Mouse (Mus musculus) lung, postnatal 14 days (tissue): ENCODE measurements around the gene Mepce.
A peak's percentile ranks its signal among the peaks of the same experiment; 100 is the strongest.
"Not testable (repeated sequence)": the region's sequence is repeated elsewhere in the genome, so short reads cannot be mapped to it uniquely, and the experiment has no call there.

ENCODE experiments used
- DNase-seq: peaks from one replicate; pipeline ENCODE4 v3.0.0; 2021

Mepce gene

DNA sequence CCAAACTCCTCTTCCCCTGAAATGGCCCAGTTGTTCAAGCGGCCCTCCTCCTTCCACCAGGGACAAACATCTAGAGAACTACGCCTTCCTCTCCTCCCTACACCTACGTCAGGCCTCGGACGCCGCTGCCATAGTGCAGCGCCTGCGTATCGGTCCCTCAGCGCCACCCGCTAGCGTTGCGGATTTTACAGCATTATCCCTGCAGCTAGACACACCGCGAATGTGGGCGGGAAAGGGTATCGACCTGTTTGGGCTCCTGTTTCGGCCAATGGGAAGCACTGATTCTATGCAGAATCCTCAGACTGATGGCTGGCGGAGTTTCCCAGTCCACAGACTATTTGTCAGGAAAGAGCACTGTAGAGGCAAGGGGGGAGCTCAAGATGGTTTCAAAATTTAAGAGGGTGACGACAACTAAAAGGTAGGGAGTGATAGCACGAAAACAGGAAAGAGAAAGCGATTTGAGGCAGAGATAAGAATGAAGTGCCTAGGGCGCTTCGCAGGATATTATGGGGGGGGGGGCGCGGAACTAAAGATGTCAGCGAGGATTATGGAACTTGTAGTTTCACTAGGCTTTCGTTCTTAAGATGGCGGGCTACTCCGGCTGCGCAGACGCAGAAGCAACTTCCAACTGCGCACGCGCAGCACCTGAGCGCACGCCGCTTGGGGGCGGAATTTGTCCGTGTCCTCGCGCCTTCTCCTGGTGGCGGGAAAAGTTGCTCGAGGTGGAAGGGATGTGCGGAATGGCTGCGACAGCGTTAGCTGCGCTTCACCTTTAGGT, at the start of gene Mepce, which contains the start of gene Zcwpw1:
TSS of gene Mepce (minus strand) at position 505 of the 778 bp plus-strand sequence.
TSS of gene Zcwpw1 (plus strand) at position 648 of the 778 bp plus-strand sequence.
- DNase-seq = peak; percentile 96

DNA sequence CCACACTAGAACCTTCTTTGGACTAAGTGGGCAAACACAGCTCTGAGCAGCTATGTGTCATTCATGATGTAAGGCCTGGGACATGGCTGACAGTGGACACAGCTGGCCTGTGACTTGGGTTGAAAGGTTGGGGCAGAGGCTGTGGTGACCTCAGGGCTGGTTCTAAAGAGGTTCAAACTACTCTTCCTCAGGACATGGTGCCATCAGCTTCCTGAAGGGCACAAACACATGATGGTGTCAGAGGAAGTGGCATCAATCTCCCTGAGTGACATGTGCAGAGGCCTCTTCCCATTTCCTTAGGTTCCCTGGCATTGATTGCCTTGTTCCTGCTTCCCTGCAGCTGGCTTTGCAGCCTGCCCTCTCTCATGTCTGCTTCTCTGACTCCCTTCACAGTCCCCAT, 49.7 kb upstream of the Mepce start:
- not testable (repeated sequence) for DNase-seq

DNA sequence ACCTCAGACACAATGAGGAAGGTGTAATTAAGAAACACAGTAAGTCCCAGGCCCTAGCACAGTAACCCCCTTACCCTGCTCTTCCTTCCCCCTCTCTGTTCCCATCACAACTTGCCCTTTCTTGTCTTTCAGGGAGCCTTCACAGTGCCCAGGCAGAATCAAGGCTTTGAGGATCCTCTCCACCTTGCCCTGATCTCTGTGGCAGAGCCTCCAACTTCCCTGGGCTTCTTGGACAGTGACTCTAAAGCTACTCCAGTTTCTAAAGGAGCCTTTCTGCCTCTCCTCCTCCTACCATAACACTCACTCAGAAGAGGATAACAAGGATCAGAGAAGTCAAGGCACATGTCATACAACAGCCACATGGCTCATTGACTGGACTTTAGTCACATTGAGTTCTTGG, 49.2 kb upstream of the Mepce start:
- DNase-seq = no peak

DNA sequence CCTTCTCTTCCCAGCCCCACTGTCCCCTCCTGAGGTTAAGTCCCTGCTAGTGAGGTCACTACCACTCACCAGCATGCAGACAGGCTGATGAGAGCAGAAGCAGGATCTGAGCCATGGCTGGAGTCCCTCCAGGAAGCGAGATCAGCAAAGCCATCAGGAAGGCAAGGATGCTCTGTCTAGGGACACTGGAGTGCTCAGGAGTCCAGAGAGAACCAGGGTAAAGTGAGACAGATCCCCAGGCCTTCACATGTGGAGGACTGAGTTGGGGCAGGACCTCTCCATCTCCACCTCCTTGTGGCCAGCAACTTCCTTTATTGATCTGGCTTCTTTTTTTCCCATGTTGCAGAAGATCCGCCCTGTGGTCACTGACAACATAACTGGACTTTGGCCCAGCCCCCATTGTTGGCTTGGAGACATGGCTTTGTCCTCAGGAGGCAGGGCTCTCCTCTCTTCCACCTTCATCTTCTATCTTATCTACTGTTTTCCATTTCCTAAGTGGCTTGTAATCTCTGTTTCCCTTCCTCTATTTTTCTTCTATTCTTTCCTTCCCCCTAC, 48.6 kb upstream of the Mepce start, which contains the start of gene Pilra:
TSS of gene Pilra (minus strand) at position 316 of the 555 bp plus-strand sequence.
- not testable (repeated sequence) for DNase-seq

DNA sequence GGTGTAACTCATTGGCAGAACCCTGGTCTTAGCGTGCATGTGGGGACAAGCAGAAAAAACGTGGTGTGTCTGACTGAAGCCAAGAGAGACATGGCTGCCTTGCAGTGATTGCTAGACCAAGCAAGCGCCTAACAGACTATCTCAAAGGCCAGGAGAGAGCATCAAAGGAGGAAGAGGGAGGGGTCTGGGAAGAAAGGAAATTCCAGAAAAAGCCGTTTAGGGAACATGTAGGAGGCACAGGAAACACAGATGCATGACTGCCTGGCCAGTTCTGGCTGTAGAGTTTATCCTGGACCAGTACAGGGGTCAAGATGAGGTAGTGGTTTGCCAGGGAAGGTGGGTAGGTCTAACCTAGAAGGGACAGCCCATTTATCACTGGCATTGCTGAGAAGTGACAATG, 46.0 kb upstream of the Mepce start:
- no peak for DNase-seq

DNA sequence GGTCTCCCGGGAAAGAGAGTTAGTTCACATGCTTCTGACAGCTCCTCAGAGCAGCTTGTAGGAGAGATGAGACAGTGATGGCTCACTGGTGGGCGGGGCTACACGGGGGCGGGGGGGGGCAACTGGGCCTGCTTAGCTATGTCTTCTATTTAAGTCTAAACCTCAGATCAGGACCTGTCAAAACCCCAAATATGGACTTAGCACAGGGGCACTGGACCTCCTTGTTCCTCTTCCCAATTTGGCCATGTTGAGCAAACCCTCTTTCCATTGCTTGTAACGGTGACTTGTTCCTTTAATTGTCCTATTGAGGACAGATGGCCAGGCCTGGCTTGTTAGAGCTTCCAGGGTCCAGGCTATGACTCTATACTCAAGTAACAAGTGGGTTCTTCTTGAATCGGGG, 44.1 kb upstream of the Mepce start:
- no peak for DNase-seq

DNA sequence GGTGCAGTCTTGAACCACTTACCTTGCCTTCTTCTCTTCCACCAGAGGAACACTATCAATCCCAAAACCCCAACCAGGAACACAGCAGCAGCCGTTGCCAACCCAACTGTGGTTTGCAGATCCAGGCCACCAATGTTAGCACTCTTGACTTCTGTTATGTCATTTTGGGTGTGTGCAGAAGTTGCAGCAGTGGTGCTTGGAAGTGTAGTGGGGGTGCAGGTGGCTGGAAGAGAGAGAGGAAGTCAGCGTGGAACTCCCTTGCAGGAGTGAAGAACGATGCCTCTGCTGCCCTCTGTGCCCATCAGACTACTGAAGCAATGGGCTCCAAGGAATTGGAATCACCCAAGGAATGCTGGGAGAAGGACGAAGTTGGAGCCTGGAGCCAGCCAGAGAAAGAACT, 43.7 kb upstream of the Mepce start:
- DNase-seq = no peak

DNA sequence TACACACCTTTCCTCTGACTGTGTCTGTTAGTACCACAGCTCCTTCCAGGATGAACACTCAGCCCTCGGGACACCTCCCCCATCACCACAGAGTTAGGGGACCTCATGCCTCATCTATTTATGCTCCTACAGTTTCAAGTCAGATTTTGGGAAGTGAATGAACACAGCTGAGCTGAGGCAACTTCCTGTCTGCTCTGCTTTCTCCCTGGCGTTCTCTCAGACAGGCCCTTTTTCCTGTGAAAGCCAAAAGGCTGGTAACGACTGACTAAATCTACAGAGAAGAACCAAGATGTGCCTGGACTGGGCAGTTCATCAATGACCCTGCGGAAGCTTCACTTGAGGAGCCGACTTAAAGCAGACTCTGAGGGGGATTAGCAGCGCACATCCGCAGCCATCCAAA, 42.8 kb upstream of the Mepce start:
- DNase-seq = no peak

DNA sequence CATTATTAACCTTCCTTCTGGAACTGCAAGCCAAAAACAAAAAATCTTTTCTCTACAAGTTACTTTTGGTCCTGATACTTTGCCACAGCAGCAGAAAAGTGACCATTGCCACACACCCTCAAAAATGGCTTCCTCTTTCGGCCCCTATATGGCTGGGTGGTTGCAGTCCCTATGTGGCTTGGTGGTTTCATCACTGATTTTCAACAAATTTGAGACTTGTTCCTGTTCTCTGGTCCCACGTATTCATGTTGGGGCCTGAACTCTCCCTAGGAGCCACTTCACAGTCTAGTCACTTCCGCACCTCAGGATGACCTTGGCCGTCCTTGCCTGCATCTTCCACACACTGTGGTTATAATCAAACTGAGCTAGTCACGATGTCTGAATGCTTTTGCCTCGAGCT, 41.2 kb upstream of the Mepce start:
- DNase-seq = no peak

DNA sequence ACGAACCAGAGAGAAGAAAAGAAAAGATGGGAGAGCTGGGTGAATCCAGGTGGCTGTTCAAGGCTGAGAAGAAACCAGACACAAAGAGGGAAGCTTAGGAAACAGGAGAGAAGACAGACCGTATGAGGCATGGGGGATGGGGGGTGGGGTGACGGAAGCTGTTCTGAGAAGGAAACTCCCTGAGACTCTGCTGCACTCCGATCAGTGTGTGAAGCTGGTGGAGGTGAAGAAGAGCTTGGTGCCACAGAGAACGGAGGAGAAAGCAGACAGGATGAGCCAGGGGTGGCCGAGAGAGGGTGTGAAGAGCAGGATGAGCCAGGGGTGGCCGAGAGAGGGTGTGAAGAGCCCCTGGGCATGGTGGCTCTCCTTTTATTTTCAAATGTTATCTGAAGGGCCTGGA, 39.0 kb upstream of the Mepce start:
- no peak for DNase-seq

DNA sequence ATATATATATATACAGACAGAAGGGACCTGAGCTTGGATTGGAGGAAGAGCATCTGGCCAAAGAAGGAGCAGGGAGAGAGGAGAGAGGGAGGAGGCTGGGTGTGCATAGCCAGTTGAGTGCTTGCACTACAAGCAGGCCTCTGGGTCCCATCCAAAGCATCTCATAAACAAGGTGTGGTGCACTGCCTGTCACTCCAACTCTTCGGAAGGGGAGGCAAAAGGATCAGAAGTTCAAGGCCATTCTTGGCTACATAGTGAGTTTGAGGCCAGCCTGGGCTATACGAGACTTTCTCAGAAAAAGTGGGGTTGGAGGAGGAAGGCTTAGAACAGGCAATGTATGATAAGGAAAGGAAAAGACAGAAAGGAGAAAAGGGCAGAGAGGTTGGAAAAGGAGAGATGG, 38.5 kb upstream of the Mepce start:
- DNase-seq = no peak

DNA sequence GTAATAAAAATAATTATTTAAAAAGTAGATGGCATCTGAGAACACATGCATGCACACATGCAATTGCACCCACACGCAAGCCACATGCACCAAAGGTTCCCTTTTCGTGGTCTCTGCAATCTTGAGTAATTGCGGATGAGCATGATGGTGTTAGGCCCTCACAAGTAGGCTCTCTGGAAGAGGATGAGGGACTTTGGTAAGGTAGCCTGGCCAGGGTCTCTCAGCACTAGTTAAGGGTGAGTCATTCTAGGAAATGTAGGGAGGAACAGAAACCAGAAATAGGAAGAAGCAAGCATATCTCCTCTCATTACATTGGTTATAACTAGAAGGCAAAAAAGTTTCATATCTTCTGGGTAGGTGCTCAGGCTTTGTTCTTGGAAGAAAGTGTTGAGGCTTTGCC, 37.6 kb upstream of the Mepce start:
- no peak for DNase-seq

DNA sequence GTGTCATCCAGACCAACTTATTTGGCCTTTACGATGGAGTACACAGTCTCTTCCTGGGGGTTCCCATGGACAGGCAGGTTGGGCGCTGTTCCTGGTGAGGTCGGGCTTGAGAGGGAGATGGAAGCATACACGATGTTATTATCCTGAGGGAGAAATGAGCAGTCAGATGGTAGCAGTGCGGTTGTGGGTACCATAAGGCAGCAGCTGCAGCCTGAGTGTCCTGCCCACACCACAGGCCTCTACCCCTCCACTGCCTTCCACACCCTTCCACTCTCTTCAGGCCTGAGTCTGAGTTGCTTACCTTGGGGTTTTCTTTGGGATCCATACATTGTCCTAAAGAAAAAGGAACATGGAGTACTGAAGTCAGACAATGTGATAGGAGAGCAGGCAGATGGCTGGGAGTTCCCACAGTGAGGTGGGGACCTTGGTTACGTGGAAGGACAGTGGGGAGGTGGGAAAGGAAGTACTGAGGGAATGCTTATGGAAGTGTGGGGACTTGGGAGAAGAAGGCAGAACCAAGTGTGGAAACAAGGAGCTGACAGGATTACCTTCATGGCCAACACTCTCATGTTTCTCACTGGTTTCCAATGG, 36.1 kb upstream of the Mepce start:
- no peak for DNase-seq

DNA sequence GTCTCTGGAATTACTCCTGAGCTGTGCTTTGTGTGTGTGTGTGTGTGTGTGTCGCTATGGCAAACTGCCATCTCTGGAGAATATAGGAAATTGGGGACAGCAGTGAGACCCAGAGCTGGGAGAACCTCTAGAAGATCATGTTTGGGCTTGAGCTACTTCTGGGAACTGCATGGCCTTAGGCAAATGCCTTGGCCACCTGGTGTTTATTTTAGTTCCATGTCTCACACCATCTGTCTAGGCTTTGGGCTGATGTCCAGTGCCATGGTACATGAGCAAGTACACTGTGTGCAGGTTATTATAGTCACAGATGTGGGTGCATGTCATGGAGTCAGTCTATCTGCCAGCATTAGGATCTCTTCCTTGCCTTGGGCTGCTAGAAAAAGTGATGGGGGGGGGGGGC, 35.1 kb upstream of the Mepce start:
- DNase-seq = no peak

DNA sequence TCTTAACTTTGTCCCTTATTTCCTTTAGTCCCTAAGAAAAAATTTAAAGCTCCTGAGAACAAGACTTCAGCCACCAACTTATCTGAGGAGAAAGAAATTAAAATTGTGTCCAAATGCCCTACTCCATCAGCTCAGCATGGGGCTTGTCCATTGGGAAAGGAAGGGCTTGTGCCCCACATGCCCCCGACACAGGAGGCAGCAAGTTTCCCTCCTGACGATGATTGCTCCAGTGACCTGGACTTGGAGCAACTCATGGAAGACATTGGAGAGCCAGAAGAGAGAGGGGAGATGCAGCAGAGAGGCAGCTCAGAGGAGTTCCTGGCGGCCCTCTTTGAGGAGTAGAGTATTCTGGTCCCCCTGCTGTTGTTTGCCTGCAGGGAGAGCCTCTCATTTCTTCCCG, 34.7 kb upstream of the Mepce start:
- DNase-seq = no peak

DNA sequence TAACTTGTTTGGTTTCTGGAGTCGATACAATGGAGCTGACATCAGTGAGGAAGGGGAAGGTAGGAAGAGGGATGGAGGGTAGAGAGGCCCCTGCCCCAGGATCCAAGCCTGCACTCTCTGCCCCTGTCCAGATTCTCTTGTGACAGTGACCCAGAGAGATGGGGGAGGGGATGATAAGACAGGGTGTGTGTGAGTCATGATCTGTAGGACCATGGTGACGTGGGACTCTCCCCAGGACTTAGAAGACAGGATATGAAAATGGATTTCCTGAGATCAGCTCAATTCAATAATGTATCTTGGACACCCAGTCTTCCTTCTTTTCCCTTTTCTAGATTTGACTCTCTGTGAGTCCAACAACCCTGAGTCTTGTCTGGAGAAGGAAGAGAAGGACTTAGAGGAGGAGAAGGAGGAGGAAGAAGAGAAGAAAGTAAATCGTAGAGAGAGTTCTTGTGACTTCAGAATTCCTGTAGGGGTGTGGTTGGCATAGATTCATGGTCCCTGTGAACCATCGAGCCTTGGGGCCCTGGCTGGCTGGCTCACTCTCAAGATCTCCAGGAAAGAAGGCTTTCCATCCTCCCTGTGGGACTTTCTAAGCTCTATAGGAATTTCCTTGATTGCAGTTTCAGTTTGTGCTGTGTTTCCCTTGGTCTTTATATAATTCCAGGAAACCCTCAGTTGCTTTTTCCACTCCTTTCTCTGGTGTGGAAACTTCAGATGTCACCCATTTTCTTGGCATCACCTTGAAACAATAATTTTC, 30.2 kb upstream of the Mepce start:
- DNase-seq = no peak

DNA sequence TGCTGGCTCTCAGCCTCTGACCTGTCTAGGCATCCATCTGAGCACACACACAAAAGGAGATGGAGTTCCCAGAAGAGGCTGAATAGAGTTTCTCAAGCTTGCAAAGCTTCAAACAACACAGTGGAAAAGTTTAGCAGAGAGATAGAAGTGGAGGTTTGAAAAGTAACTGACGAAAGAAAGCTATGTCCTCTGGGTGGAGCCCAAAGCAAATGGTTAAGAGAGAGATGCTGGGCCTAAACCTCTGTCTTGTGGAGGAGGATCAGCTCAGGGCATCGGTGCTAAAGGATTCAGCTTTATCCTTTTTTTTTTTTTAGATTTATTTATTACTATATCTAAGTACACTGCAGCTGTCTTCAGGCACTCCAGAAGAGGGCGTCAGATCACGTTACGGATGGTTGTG, 20.9 kb upstream of the Mepce start:
- no peak for DNase-seq

DNA sequence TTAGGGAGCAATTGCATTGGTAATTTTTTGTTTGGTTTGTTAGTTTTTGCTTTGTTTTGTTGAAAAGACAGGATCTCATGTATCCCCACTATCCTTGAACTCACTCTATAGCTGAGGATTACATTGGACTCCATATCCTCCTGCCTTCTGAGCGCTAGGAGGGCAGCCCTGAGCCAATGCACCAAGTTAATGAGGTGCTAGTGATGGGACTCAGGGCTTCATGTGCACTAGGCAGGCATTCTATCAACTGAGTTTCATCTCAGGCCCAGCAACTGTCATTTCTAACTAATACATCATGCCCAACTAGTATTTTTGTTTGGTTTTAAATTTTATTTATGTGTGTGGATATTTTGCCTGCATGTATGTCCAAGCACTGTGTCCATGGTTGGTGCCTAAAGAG, 18.7 kb upstream of the Mepce start:
- no peak for DNase-seq

DNA sequence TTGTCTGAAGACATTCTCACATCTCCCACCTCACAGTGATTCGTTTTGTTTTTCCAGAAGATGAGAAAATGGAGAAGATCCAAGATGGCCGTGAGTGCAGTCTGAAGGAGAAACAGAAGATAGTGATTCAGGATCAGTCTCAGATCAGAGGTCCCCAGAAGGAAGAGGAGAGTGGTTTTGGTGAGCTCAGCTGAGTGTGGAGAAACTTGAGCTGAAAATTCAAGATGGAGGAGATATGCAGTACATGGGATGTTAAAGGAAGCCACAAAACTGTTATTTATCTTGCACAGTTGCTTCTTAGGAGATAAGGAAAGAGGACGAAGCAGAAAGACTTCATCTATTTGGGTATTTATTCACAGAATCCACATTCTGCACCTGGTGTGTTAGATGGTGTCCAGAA, 13.5 kb upstream of the Mepce start:
- DNase-seq = no peak

DNA sequence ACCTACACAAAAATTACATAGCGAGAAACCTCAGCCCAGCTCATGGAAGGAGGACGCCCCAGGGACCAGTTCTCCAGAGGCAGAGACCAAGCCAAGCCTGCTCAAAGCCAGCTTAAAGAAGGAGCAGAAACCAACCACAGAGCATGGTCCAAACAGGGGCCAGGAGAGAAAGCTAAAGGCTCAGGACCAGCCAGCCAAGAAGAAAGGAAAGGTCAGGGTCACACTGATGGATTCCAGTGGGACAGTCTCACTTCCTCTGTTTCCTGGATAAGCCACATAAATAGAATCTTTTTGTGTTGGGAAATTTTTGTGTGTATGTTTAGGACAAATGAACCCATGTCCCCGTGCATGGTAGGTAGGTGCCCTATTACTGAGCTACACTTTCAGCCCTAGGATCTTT, 9.2 kb upstream of the Mepce start:
- DNase-seq = no peak

DNA sequence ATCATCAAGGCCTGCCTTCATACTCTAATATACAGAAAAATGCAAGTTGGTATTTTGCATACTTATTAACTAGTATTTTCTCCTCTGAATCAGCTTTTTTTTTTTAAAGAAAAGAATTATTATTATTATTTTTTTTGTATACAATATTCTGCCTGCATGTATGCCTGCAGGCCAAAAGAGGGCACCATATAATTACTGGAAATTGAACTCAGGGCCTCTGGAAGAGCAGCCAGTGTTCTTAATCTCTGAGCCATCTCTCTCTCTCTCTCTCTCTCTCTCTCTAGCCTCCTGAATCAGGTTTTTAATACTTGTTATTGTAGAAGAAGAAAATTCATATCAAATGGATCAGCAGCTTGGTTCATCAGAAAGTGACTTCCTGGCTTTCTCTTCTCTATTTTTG, 4.1 kb upstream of the Mepce start:
- DNase-seq = no peak

DNA sequence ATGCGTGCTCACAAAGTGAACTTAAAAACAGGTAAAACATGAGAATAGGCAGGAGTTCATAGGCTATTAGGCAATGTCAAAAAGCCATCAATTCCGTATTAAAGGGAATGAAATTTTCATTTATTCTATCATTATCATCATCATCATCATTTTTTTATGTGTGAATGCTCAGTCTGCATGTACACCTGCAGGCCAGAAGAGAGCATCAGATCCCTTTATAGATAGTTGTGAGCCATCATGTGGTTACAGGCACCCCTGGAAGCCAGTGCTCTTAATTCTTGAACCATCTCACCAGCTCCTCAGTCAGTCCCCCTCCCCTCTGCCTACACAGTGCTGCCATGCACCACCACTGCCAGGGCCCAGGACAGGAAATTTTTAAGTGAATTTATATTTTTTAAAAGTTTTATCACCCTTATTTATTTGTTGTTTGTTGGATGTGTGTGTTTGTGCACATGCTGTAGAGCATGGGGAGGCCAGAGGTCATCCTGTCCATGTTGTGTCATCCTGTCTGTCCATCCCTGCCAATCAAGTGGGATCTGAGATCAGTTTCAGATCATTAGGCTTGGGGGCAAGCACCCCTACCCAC, 1.6 kb upstream of the Mepce start:
- no peak for DNase-seq

DNA sequence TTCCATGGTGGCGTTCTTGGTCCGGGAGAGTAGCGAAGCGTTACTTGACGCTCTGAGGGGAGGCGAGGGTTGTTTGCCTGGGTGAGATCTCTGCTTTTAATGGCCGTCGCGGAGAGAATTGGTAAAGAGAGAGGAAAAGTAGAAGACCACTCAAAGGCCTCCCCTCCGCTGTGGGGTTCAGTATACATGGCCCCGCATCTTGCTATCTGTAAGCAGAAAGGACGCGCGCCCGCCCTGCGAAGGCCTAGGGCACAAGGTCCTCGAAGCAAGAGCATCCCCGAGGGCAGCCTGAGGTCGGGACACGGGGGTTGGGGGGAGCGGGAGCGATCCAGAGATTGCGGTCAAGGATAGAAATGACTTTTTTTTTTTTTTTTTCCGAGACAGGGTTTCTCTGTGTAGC, 716 bp upstream of the Mepce start:
- DNase-seq = no peak
